Mouse (Mus musculus): Measurements from ENCODE around the gene Glcci1.
"Not testable (repeated sequence)": the region's sequence is repeated elsewhere in the genome, so short reads cannot be mapped to it uniquely, and the experiment has no call there.

Glcci1 gene

DNA sequence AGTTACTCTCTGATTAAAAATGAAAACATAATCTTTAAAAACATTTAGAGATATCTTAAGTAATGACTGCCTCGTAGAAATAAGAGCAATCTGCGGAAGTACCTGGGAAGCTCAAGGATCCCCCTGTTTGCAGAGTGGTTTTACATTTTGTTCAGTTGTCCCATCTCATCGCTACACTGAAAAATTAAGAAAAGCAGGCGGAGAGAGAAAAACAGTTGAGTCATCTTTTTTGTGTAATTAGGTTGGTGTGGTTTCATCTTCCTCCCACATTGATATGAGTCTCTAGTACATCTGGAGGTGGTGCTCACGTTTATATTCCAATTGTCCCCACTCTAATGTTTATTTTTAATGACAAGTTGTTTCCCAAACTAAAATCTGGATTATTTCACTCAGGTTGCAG lies 15.3 kb downstream of the Glcci1 start:
- POLR2A ChIA-PET: no interaction called here
- CTCF ChIA-PET: no interaction called here

DNA sequence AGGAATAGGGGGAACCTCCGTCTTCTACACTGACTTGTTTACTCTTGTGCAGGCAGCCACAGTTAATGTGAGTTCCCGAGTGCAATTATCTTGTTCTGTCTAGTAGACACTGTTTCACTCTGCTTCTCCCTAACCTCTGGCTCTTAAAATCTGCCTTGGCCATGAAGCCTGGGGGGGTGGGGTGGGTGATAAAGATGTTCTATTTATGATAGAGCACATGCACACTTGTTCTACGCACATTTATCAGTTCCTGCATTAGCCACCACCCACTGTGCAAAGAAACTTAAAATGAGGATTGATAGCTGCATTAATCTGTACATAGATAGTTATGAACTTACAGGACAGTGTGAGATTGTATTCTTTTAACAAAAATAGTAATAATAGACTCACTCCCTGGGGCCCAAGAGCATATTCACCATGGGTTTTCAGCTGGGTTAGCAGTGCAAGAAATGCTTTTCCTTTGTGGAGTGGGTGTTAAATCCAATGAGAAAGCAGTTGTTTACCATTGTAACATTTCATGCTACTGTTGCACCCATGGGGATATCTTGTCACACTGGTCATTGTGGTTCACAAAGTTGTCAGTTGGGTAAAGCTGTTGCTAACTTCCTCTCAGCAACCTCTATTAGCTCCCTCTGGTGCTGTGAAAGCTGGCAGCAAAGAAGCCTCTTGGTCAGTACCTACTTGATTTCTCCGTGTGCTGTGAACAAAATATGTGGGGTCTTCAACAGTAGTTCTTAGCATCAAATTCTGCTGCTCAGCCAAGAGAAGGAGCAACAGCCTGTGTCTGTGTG lies 21.9 kb downstream of the Glcci1 start:
- ChIA-PET POLR2A (interaction anchor here in 1 of 4 experiments (1.0 kb wide), 1 partner anchor 58 kb away, joined by 3 read pairs; no protein-coding TSS in a partner anchor), CTCF (interaction anchor here in 1 of 4 experiments (0.7 kb wide), 1 partner anchor 29 kb away, joined by 3 read pairs; no protein-coding TSS in a partner anchor)

GRCm38 (mm10) chr6:8536944-8537343 lies 27.5 kb downstream of the Glcci1 start:
- ChIA-PET CTCF (no interaction called here), POLR2A (interaction anchor here in 1 of 4 experiments (0.6 kb wide), 1 partner anchor 534 kb away, joined by 4 read pairs; no protein-coding TSS in a partner anchor)

GRCm38 (mm10) chr6:8541531-8541930 lies 32.1 kb downstream of the Glcci1 start:
- POLR2A ChIA-PET, CTCF ChIA-PET: not testable (repeated sequence)

- POLR2A ChIA-PET: no interaction called here
- CTCF ChIA-PET: interaction anchor here in 1 of 4 experiments (0.6 kb wide), 1 partner anchor 550 kb away, joined by 3 read pairs; no protein-coding TSS in a partner anchor
These were observed 35.4 kb downstream of the Glcci1 start for GRCm38 (mm10) chr6:8544822-8545221.

DNA sequence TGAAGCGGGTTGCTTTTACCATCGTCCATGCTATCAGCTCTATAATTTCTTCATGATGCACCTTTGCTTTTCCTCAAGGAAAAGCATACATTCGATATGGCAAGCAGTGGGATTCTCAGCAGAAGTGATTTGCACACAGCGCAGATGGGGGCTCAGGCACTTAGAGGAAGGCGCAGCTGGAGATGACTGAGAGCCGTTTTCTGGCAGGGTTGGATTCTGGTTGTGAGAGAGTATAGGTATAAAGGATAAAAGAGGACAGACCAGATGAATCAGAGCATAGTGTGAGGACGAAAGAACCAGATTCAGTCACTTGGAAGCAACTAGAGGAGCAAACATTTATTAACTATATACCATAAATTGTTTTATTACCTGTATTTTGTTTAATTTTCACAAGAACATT lies 36.4 kb downstream of the Glcci1 start:
- ChIA-PET CTCF (no interaction called here), POLR2A (no interaction called here)

GRCm38 (mm10) chr6:8551155-8551554 lies 41.8 kb downstream of the Glcci1 start:
- CTCF ChIA-PET: interaction anchor here in 1 of 4 experiments (0.6 kb wide), 1 partner anchor 277 kb away, joined by 3 read pairs; no protein-coding TSS in a partner anchor
- POLR2A ChIA-PET: interaction anchor here in 1 of 4 experiments (0.7 kb wide), 1 partner anchor 8 kb away, joined by 3 read pairs; no protein-coding TSS in a partner anchor

- ChIA-PET CTCF (no interaction called here), POLR2A (no interaction called here)
These were observed 47.6 kb downstream of the Glcci1 start for GRCm38 (mm10) chr6:8556849-8557571.

DNA sequence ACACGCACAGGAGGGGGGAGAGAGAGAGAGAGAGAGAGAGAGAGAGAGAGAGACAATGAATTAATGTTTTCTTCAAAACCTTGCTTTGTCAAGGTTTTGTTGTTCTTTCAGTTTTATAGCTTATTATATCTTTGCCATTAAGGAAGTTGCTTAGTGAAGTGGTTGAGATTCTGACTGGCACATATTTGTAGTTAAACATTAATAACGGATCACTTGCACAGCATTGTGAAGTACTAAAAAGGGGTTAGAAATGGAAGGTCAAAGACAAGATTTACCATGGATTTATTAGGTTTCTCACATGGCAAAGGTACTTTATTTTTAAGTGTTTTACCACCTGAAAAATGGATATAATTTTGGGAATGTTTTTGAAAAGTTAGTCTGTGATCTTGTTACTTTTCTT lies 51.3 kb downstream of the Glcci1 start:
- ChIA-PET CTCF (no interaction called here), POLR2A (no interaction called here)

- ChIA-PET POLR2A (no interaction called here), CTCF (no interaction called here)
These were observed 73.0 kb downstream of the Glcci1 start for GRCm38 (mm10) chr6:8582377-8582776.

DNA sequence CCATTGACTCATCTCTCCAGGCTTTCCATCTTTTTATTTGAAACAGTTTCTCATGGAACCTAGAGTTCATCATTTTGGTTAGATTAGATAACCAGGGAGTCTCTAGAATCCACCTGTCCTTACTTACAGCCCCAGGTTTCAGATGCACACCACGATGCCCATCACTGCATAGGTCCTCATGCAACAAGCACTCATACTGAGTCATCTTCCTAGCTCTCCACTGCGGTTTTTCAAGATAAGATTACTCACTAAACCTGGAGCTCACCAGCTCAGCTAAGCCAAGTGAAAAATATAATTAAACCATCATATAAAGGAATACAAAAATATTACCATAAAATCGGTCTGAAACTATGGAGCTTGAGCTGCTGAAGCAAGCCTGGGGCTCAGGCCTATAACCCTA lies 74.5 kb downstream of the Glcci1 start:
- ChIA-PET CTCF (no interaction called here), POLR2A (no interaction called here)

DNA sequence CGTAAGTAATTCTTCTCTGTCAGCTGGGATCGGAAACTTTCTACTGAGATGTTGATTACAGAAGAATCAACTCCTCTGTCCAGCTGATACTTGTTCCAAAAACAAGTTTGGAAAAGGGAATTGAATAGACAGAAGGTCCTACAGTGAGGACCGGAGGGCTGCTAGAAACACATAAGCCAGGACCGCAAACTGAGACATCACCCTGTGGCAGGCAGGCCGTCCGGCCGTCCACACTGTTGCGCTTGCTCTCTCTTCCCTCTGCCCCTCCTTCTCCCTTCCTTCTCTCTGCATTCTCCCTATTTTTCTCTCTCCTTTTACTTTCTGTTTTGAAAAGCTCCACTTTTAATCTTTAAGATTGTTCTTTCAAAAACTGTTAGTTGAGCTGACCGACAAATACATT lies 82.3 kb downstream of the Glcci1 start:
- ChIA-PET POLR2A (interaction anchor here in 1 of 4 experiments (0.6 to 0.7 kb wide), 2 partner anchors 57 to 553 kb away, joined by 3 read pairs; no protein-coding TSS in a partner anchor), CTCF (no interaction called here)

- ChIA-PET POLR2A (interaction anchor here in 1 of 4 experiments (0.6 kb wide), 1 partner anchor 223 kb away, joined by 4 read pairs; no protein-coding TSS in a partner anchor), CTCF (no interaction called here)
These were observed 108.0 kb downstream of the Glcci1 start for GRCm38 (mm10) chr6:8617369-8617768.

GRCm38 (mm10) chr6:8619582-8620350 lies 110.4 kb downstream of the Glcci1 start:
- CTCF ChIA-PET: interaction anchor here in 1 of 4 experiments (0.6 kb wide), 1 partner anchor 775 kb away, joined by 3 read pairs; the partner anchor contains the start of gene C1galt1
- POLR2A ChIA-PET: interaction anchor here in 1 of 4 experiments (0.9 kb wide), 1 partner anchor 19 kb away, joined by 3 read pairs; no protein-coding TSS in a partner anchor

DNA sequence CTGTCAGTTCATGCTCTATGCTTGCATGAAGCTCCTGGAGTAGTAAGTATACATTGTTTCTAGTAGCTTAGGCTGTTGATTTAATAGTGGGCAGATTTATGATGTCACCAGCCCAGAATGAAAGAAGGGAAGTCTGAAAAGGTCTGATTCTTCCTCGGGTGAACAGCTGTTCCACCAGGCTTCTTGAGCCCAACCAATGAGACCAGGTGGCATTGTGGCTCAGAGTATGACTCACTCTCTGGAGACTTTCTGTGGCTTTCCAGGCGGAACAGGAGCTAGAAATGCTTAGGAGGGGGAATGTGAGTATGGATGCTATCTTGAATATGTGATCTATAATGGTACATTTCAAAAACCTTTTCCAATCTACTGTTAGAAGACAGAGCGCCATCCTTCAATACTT lies 113.6 kb downstream of the Glcci1 start:
- POLR2A ChIA-PET: no interaction called here
- CTCF ChIA-PET: no interaction called here

DNA sequence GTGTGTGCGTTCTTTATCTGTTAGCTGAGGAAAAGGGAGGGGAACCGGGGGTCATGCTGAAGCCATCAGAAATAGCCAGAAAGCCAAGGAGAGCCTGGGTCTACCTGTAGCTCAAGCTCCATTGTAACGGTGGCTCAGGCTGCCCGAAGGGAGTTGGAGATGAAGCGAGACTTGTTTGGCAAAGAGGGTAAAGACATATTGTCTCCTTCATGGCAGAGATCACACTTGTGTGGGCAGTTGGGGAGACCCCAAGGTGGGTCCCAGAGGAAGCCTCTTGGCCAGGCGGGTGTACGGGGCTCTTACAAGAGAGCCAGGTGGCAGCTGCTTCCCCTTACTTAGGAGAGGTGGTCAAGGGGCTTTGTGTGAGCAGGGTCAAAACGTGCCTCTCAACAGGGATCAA lies 118.8 kb downstream of the Glcci1 start:
- POLR2A ChIA-PET: interaction anchor here in 1 of 4 experiments (1.2 kb wide), 1 partner anchor 11 kb away, joined by 3 read pairs; no protein-coding TSS in a partner anchor
- CTCF ChIA-PET: interaction anchor here in 1 of 4 experiments (0.7 kb wide), 1 partner anchor 1934 kb away, joined by 4 read pairs; no protein-coding TSS in a partner anchor

GRCm38 (mm10) chr6:8628715-8629267 lies 119.4 kb downstream of the Glcci1 start:
- ChIA-PET POLR2A (interaction anchor here in 1 of 4 experiments (1.2 kb wide), 1 partner anchor 10 kb away, joined by 3 read pairs; no protein-coding TSS in a partner anchor), CTCF (interaction anchor here in 1 of 4 experiments (0.7 kb wide), 1 partner anchor 1935 kb away, joined by 4 read pairs; no protein-coding TSS in a partner anchor)

GRCm38 (mm10) chr6:8630531-8630930 lies 121.1 kb downstream of the Glcci1 start:
- ChIA-PET CTCF (no interaction called here), POLR2A (no interaction called here)

DNA sequence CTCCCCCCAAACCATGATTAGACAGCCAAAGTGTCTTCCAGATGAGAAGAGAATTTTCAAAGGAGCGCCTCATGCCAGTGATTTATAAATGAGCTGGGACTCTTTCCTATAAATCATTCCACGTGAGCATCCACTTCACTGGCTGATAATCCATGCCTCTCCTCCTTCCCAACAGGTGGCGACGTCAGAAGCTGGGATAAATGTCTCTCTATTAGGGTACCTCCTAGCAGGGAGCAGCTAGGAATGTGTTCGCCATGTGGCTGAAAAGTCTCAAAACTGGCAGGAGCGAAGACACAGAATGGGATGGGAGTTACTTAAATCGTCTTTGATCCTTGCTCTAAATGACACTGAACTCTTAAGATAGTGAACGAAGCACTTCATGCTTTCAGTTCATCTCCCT lies 122.0 kb downstream of the Glcci1 start:
- ChIA-PET POLR2A (interaction anchor here in 1 of 4 experiments (0.5 kb wide), 1 partner anchor 147 kb away, joined by 3 read pairs; no protein-coding TSS in a partner anchor), CTCF (no interaction called here)
